In genomic region chr7:27609285-27609684, GRCm38 (mm10) we compare ENCODE assay signal across 16 mouse cellular contexts. TPM values are rescaled to one million over a fixed set of nuclear protein-coding genes. Genes with fewer than 3 reads are reported as not detected.
A peak's percentile ranks its signal among the peaks of the same experiment; 100 is the strongest.
DNase-seq lines count a peak whose midpoint lies in the region; ATAC-seq lines count a peak whose summit lies in the region.
"Had no signal": no experiment of that assay in that cellular context is flagged by ENCODE, and none has a peak within 500 bp of the region (broad histone marks: within the 10 kb centered on the region; RNA-seq: fewer than 3 reads in every experiment).

No protein-coding gene starts in this region.

- no peak overlapping the region for H3K9ac ChIP-seq in liver, embryonic 11.5 days (ENCODE audit: low read depth, low read length)
- no peak overlapping the region for H3K9ac ChIP-seq in heart, embryonic 15.5 days

- 67% methylated on average over 4 of the region's 4 CpGs for WGBS in liver, embryonic 11.5 days
- 37% methylated on average over 4 of the region's 4 CpGs for WGBS in heart, embryonic 15.5 days

- peaks cover 27% of the 10 kb centered on the region for H3K4me1 ChIP-seq in liver, embryonic 11.5 days (replicated peaks; ENCODE audit: control insufficient read depth, insufficient read depth, low read length)
- H3K4me1 ChIP-seq in heart, embryonic 15.5 days (replicated peaks), result peaks cover 71% of the 10 kb centered on the region

- H3K36me3 ChIP-seq in liver, embryonic 11.5 days (ENCODE audit: control insufficient read depth, insufficient read depth, low read length), result peaks cover 19% of the 10 kb centered on the region; the same call in 1 of the 2 replicates
- H3K36me3 ChIP-seq in heart, embryonic 15.5 days, result peaks cover 4% of the 10 kb centered on the region; the same call in 1 of the 2 replicates

- peak; percentile 40; the same call in 1 of the 2 replicates for ATAC-seq in liver, embryonic 11.5 days (replicated peaks; ENCODE audit: low FRiP score)
- 0 out of 2 replicates have a peak, but pooled peaks have one; percentile 7 for ATAC-seq in heart, embryonic 15.5 days (replicated peaks; ENCODE audit: insufficient number of reproducible peaks, insufficient read depth, low FRiP score, low read depth)
- ATAC-seq: activated CD4-positive, CD25-positive, alpha-beta regulatory T cell, adult 4 months; hindbrain, postnatal 0 days had no signal

- no peaks in the 10 kb centered on the region for H3K9me3 ChIP-seq in liver, embryonic 11.5 days (ENCODE audit: control insufficient read depth, low read length)
- H3K9me3 ChIP-seq in heart, embryonic 15.5 days (replicated peaks), result no peaks in the 10 kb centered on the region
- H3K9me3 ChIP-seq: G1E had no signal

- H3K27ac ChIP-seq in liver, embryonic 11.5 days (ENCODE audit: low read depth, low read length), result no peak overlapping the region
- H3K27ac ChIP-seq in heart, embryonic 15.5 days, result peak overlapping the region; percentile 58
- H3K27ac ChIP-seq: hindbrain, postnatal 0 days; kidney, postnatal 0 days had no signal

- H3K27me3 ChIP-seq in liver, embryonic 11.5 days (replicated peaks; ENCODE audit: control insufficient read depth, insufficient read depth, low read length), result no peaks in the 10 kb centered on the region
- H3K27me3 ChIP-seq in heart, embryonic 15.5 days, result no peaks in the 10 kb centered on the region

- DNase-seq in adrenal gland, adult 8-10 months, result peak; percentile 81
- DNase-seq in adrenal gland, adult 18-20 months (ENCODE audit: low spot score in 2 of 2), result no peak
- DNase-seq in liver, embryonic 11.5 days (ENCODE audit: low spot score), result no peak
- DNase-seq in liver, result no peak
- DNase-seq in testis, postnatal 10 days (ENCODE audit: low spot score), result peak; percentile 48
- DNase-seq in spleen, postnatal 10 days (ENCODE audit: low spot score in 2 of 2), result no peak
- no peak for DNase-seq in kidney, postnatal 25 days
- DNase-seq: cerebellum, adult 11 months; lung, postnatal 4 days had no signal

- no peak overlapping the region for H3K4me3 ChIP-seq in liver, embryonic 11.5 days (ENCODE audit: low read depth, low read length)
- H3K4me3 ChIP-seq in heart, embryonic 15.5 days, result no peak overlapping the region

- no peak overlapping the region for H3K4me2 ChIP-seq in liver, embryonic 11.5 days
- no peak overlapping the region for H3K4me2 ChIP-seq in heart, embryonic 15.5 days

RNA-seq across cellular contexts. Expression of gene Akt2, which starts 17.9 kb away (rescaled TPM):
- 100 to 1,000 TPM; 162 to 282 (median 233) TPM for total RNA-seq in adrenal gland, adult 8-10 months (2022)
- total RNA-seq in adrenal gland, adult 18-20 months (2021), result 100 to 1,000 TPM; 209 to 250 TPM
- 68.4 and 70.1 TPM in 2 replicates for polyA plus RNA-seq in liver, embryonic 11.5 days (2014; fragmentation: Nextera tagmentation; extraction: Ambion mirVana)
- polyA plus RNA-seq in heart, embryonic 15.5 days (2015; fragmentation: Nextera tagmentation; extraction: Ambion mirVana), result 69.3 and 80.4 TPM in 2 replicates

RNA-seq across cellular contexts. Expression of gene Ttc9b, which starts 44.4 kb away (rescaled TPM):
- total RNA-seq in adrenal gland, adult 8-10 months (2022), result not detected
- not detected for total RNA-seq in adrenal gland, adult 18-20 months (2021)
- not detected in 2 replicates for polyA plus RNA-seq in liver, embryonic 11.5 days (2014; fragmentation: Nextera tagmentation; extraction: Ambion mirVana)
- polyA plus RNA-seq in heart, embryonic 15.5 days (2015; fragmentation: Nextera tagmentation; extraction: Ambion mirVana), result 0.58 TPM in 1 of 2 replicates, not detected in the other
- total RNA-seq: G1E; gastrocnemius, adult 18-20 months; liver, adult 2 months had no signal
- polyA plus RNA-seq: activated CD4-positive, CD25-positive, alpha-beta regulatory T cell, adult 4 months; G1E; kidney, postnatal 0 days; liver, adult 2 months had no signal

RNA-seq across cellular contexts. Expression of gene 2310022A10Rik, which starts 56.3 kb away (rescaled TPM):
- 10 to 100 TPM; 21.6 to 23.8 (median 22.0) TPM for total RNA-seq in adrenal gland, adult 8-10 months (2022)
- 10 to 100 TPM; 13.5 to 18.9 TPM for total RNA-seq in adrenal gland, adult 18-20 months (2021)
- 33.9 and 35.1 TPM in 2 replicates for polyA plus RNA-seq in liver, embryonic 11.5 days (2014; fragmentation: Nextera tagmentation; extraction: Ambion mirVana)
- polyA plus RNA-seq in heart, embryonic 15.5 days (2015; fragmentation: Nextera tagmentation; extraction: Ambion mirVana), result 36.9 and 39.1 TPM in 2 replicates

RNA-seq across cellular contexts. Expression of gene Pld3, which starts 56.3 kb away (rescaled TPM):
- 100 to 1,000 TPM; 135 to 205 (median 166) TPM for total RNA-seq in adrenal gland, adult 8-10 months (2022)
- total RNA-seq in adrenal gland, adult 18-20 months (2021), result 100 to 1,000 TPM; 123 to 147 TPM
- 39.3 and 44.4 TPM in 2 replicates for polyA plus RNA-seq in liver, embryonic 11.5 days (2014; fragmentation: Nextera tagmentation; extraction: Ambion mirVana)
- 49.3 and 73.2 TPM in 2 replicates for polyA plus RNA-seq in heart, embryonic 15.5 days (2015; fragmentation: Nextera tagmentation; extraction: Ambion mirVana)

Comparison
In these comparisons a context has a peak if more than half of its experiments do, and no peak if none do; other contexts are left out.
1. DNase-seq: peak in adrenal gland, adult 8-10 months (single experiment) and testis, postnatal 10 days (single experiment); none in adrenal gland, adult 18-20 months (0 of 2), liver, embryonic 11.5 days (single experiment), liver (single experiment), spleen, postnatal 10 days (0 of 2) and kidney, postnatal 25 days (0 of 2).